Mouse (Mus musculus): ENCODE results near the gene Fam20a.

- TF ChIP-seq CTCF (IDR thresholded peaks at IDR 0.05; ENCODE audit: insufficient read depth, low read length): no peak
- TF ChIP-seq POLR2A (IDR thresholded peaks at IDR 0.05; ENCODE audit: borderline replicate concordance, extremely low read depth, low read depth, low read length): no peak
Measured at GRCm38 (mm10) chr11:109622518-109623037, 99.5 kb downstream of the Fam20a start.
